Mouse (Mus musculus): Measurements from ENCODE around the gene Adad1. TPM values are rescaled to one million over a fixed set of nuclear protein-coding genes. Genes with fewer than 3 reads are reported as not detected.

The Adad1 gene
- polyA plus RNA-seq, 1 experiment from 2014 or later = 0.71 TPM

DNA sequence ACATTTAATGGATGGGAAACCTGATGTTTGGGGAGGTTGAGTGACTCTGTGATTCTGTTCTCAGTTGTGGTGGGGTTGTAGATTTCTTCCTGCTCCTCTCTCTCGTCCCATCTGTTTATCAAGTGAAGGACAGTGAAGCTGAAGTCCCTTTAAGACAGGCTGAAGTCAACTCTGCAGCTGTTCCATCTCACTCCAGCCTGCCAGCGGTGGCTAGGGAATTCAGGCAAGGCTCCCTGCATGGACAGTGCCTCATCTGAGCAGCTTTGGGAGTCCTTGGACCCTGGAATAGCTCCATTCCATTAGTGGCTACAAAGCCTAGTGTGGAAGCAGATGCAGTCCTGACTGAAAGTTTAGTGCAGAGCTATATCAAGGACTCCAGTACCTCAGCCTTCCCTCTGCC lies 65.7 kb downstream of the Adad1 start:
- no peaks in the 10 kb centered on the region for H3K9me3 ChIP-seq (replicated peaks; ENCODE audit: control insufficient read depth, low read length)
- H3K9ac ChIP-seq (ENCODE audit: low read length) = no peak overlapping the region
- H3K4me2 ChIP-seq (ENCODE audit: low read depth, low read length) = no peak overlapping the region
- 34% methylated on average over 2 of the region's 2 CpGs for WGBS
- H3K4me1 ChIP-seq (ENCODE audit: control insufficient read depth, insufficient read depth, low read length) = no peaks in the 10 kb centered on the region
- no peak for ATAC-seq (ENCODE audit: insufficient read depth, low FRiP score)
- no peaks in the 10 kb centered on the region for H3K27me3 ChIP-seq (ENCODE audit: control insufficient read depth, insufficient read depth, low read length)
- no peak overlapping the region for H3K27ac ChIP-seq (ENCODE audit: low read length)
- H3K36me3 ChIP-seq (ENCODE audit: control insufficient read depth, insufficient read depth, low read length) = no peaks in the 10 kb centered on the region
- H3K4me3 ChIP-seq (replicated peaks; ENCODE audit: low read length) = no peak overlapping the region

DNA sequence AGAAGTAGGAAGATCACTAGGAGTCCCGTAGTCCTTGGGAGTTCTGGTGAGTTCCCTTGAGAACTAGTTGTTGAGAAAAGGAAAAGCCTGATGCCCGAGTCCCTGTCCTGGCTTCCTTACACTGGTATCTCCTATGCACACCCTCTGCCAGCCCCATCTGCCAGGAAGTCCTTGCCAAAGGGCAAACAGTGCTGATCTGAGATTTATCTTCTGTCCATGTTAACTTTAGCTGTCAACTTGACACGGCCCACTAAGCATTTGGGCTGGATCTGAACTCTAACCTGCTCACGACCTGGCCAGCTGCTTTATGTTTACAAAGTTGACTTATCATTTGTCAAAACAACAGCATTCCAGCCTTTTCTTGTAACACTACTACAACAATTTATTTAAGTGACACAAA lies 73.9 kb downstream of the Adad1 start:
- 24% methylated on average over 4 of the region's 4 CpGs for WGBS

DNA sequence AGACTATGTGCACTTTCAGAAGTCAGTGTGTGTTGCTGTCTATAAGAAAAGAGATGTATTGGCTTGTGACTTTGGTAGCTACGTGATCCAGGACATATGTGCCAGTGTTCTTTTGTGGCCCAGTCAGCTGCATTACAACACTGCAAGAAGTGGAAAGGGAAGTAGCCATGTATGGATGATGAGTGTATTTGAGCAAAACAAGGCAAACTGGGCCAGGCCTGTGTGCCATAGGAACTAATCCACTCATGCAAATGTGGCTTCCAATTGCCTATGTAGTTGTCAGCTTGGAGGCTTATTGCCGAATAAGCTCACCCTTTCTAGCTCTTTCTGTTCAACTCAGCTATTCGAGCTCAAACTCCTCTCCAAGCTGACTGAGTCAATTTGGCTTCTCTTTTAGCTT lies 75.9 kb downstream of the Adad1 start:
- Histone ChIP-seq H3K4me1 (ENCODE audit: control insufficient read depth, insufficient read depth, low read length) (no peaks in the 10 kb centered on the region), H3K36me3 (ENCODE audit: control insufficient read depth, insufficient read depth, low read length) (no peaks in the 10 kb centered on the region), H3K27ac (ENCODE audit: low read length) (no peak overlapping the region), H3K4me3 (replicated peaks; ENCODE audit: low read length) (no peak overlapping the region), H3K9ac (ENCODE audit: low read length) (no peak overlapping the region), H3K4me2 (ENCODE audit: low read depth, low read length) (no peak overlapping the region), H3K9me3 (replicated peaks; ENCODE audit: control insufficient read depth, low read length) (no peaks in the 10 kb centered on the region), H3K27me3 (ENCODE audit: control insufficient read depth, insufficient read depth, low read length) (no peaks in the 10 kb centered on the region)
- no peak for ATAC-seq (ENCODE audit: insufficient read depth, low FRiP score)
- 80% methylated on average over 3 of the region's 3 CpGs for WGBS

More for the DNA sequence above, 73.9 kb downstream of the Adad1 start:
- H3K4me2 ChIP-seq (ENCODE audit: low read depth, low read length) = no peak overlapping the region
- no peak overlapping the region for H3K27ac ChIP-seq (ENCODE audit: low read length)
- no peak for ATAC-seq (ENCODE audit: insufficient read depth, low FRiP score)
- H3K9me3 ChIP-seq (replicated peaks; ENCODE audit: control insufficient read depth, low read length) = no peaks in the 10 kb centered on the region
- no peak overlapping the region for H3K9ac ChIP-seq (ENCODE audit: low read length)
- H3K4me3 ChIP-seq (replicated peaks; ENCODE audit: low read length) = no peak overlapping the region
- no peaks in the 10 kb centered on the region for H3K36me3 ChIP-seq (ENCODE audit: control insufficient read depth, insufficient read depth, low read length)
- H3K4me1 ChIP-seq (ENCODE audit: control insufficient read depth, insufficient read depth, low read length) = no peaks in the 10 kb centered on the region
- no peaks in the 10 kb centered on the region for H3K27me3 ChIP-seq (ENCODE audit: control insufficient read depth, insufficient read depth, low read length)

- no peaks in the 10 kb centered on the region for H3K9me3 ChIP-seq (replicated peaks; ENCODE audit: control insufficient read depth, low read length)
- no peak for ATAC-seq (ENCODE audit: insufficient read depth, low FRiP score)
- no peaks in the 10 kb centered on the region for H3K36me3 ChIP-seq (ENCODE audit: control insufficient read depth, insufficient read depth, low read length)
- no peaks in the 10 kb centered on the region for H3K4me1 ChIP-seq (ENCODE audit: control insufficient read depth, insufficient read depth, low read length)
- no peak overlapping the region for H3K4me2 ChIP-seq (ENCODE audit: low read depth, low read length)
- no peak overlapping the region for H3K27ac ChIP-seq (ENCODE audit: low read length)
- 84% methylated on average over 6 of the region's 6 CpGs for WGBS
- H3K9ac ChIP-seq (ENCODE audit: low read length) = no peak overlapping the region
- H3K4me3 ChIP-seq (replicated peaks; ENCODE audit: low read length) = no peak overlapping the region
- H3K27me3 ChIP-seq (ENCODE audit: control insufficient read depth, insufficient read depth, low read length) = no peaks in the 10 kb centered on the region
Observed at GRCm38 (mm10) chr3:37140168-37140906, 77.0 kb downstream of the Adad1 start.

- WGBS = 87% methylated on average over 2 of the region's 2 CpGs
Observed at GRCm38 (mm10) chr3:37141827-37142226, 78.5 kb downstream of the Adad1 start.

DNA sequence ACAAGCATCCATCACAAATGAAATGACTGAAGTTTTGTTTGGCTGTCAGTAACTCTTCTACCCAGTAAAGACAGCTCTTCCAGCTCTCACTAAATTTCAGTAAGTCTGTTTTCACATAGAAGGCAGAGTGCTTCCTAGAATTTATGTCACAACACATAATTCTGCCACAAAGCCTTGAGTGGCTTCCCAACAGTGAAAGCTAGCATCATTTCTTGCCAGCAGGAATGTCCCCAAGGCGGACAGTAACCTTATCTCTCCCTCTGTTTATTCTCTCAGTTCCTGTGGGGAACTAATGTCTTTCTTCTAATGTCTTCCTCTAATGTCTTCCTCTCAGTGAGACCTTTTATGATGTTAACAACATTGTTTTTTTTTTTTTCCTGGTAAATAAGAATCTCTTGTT lies 81.7 kb downstream of the Adad1 start:
- Histone ChIP-seq H3K36me3 (ENCODE audit: control insufficient read depth, insufficient read depth, low read length) (no peaks in the 10 kb centered on the region), H3K4me1 (ENCODE audit: control insufficient read depth, insufficient read depth, low read length) (no peaks in the 10 kb centered on the region), H3K27ac (ENCODE audit: low read length) (no peak overlapping the region), H3K4me3 (replicated peaks; ENCODE audit: low read length) (no peak overlapping the region), H3K4me2 (ENCODE audit: low read depth, low read length) (no peak overlapping the region), H3K27me3 (ENCODE audit: control insufficient read depth, insufficient read depth, low read length) (no peaks in the 10 kb centered on the region), H3K9me3 (replicated peaks; ENCODE audit: control insufficient read depth, low read length) (no peaks in the 10 kb centered on the region), H3K9ac (ENCODE audit: low read length) (no peak overlapping the region)
- 31% methylated on average over 1 of the region's 1 CpGs for WGBS
- no peak for ATAC-seq (ENCODE audit: insufficient read depth, low FRiP score)

More at GRCm38 (mm10) chr3:37141827-37142226, 78.5 kb downstream of the Adad1 start:
- Histone ChIP-seq H3K4me3 (replicated peaks; ENCODE audit: low read length) (no peak overlapping the region), H3K9me3 (replicated peaks; ENCODE audit: control insufficient read depth, low read length) (no peaks in the 10 kb centered on the region), H3K36me3 (ENCODE audit: control insufficient read depth, insufficient read depth, low read length) (no peaks in the 10 kb centered on the region), H3K27me3 (ENCODE audit: control insufficient read depth, insufficient read depth, low read length) (no peaks in the 10 kb centered on the region), H3K4me2 (ENCODE audit: low read depth, low read length) (no peak overlapping the region), H3K4me1 (ENCODE audit: control insufficient read depth, insufficient read depth, low read length) (no peaks in the 10 kb centered on the region), H3K27ac (ENCODE audit: low read length) (no peak overlapping the region), H3K9ac (ENCODE audit: low read length) (no peak overlapping the region)
- no peak for ATAC-seq (ENCODE audit: insufficient read depth, low FRiP score)

DNA sequence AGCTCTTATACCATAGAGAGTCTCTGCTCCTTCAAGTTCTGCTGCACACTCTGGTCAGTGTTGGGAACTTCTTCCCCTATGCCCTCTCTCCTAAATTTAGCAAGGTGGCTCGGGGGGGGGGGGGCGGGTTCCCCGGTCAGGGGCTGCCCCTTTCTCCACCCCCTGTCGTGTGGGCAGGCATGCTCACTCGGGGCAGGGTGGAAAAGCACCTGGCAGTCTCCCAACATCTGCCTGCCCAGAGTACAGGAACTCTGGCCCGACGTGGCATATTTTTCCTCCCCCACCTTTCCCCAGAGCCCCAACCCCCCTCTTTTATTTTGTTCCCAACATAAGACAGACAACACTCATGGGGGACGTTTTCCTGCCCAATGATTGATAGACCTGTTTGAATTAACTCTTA lies 83.1 kb downstream of the Adad1 start:
- no peak for ATAC-seq (ENCODE audit: insufficient read depth, low FRiP score)
- H3K27ac ChIP-seq (ENCODE audit: low read length) = no peak overlapping the region
- no peaks in the 10 kb centered on the region for H3K27me3 ChIP-seq (ENCODE audit: control insufficient read depth, insufficient read depth, low read length)
- no peaks in the 10 kb centered on the region for H3K4me1 ChIP-seq (ENCODE audit: control insufficient read depth, insufficient read depth, low read length)
- no peaks in the 10 kb centered on the region for H3K9me3 ChIP-seq (replicated peaks; ENCODE audit: control insufficient read depth, low read length)
- H3K4me2 ChIP-seq (ENCODE audit: low read depth, low read length) = no peak overlapping the region
- no peak overlapping the region for H3K4me3 ChIP-seq (replicated peaks; ENCODE audit: low read length)
- H3K36me3 ChIP-seq (ENCODE audit: control insufficient read depth, insufficient read depth, low read length) = no peaks in the 10 kb centered on the region
- WGBS = 24% methylated on average over 8 of the region's 8 CpGs
- H3K9ac ChIP-seq (ENCODE audit: low read length) = no peak overlapping the region

GRCm38 (mm10) chr3:37146810-37147209 lies 83.5 kb downstream of the Adad1 start:
- Histone ChIP-seq H3K4me2 (ENCODE audit: low read depth, low read length) (no peak overlapping the region), H3K4me3 (replicated peaks; ENCODE audit: low read length) (no peak overlapping the region), H3K27me3 (ENCODE audit: control insufficient read depth, insufficient read depth, low read length) (no peaks in the 10 kb centered on the region), H3K4me1 (ENCODE audit: control insufficient read depth, insufficient read depth, low read length) (no peaks in the 10 kb centered on the region), H3K9ac (ENCODE audit: low read length) (no peak overlapping the region), H3K36me3 (ENCODE audit: control insufficient read depth, insufficient read depth, low read length) (no peaks in the 10 kb centered on the region), H3K9me3 (replicated peaks; ENCODE audit: control insufficient read depth, low read length) (no peaks in the 10 kb centered on the region), H3K27ac (ENCODE audit: low read length) (no peak overlapping the region)
- WGBS = 77% methylated on average over 7 of the region's 7 CpGs
- no peak for ATAC-seq (ENCODE audit: insufficient read depth, low FRiP score)

DNA sequence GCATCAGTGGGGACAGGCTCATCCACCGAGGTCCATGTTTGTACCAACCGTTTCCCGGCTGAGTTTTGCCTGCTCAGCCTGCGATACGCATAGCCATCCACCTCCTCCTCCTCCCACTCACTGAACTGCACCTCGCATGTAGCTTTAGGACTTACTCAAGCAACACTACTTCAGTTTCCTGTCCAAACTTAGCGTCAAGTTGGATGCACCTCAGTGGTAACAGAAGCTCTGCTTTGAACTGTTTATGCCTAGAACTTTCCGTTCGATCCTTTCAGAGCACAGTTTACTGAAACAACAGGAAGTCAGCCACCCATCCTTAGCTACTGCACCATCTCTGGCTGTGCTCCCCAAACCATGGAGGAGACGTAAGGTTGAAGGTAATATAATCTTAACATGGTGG lies 88.9 kb downstream of the Adad1 start:
- Histone ChIP-seq H3K9ac (ENCODE audit: low read length) (no peak overlapping the region), H3K27ac (ENCODE audit: low read length) (no peak overlapping the region), H3K9me3 (replicated peaks; ENCODE audit: control insufficient read depth, low read length) (no peaks in the 10 kb centered on the region), H3K36me3 (ENCODE audit: control insufficient read depth, insufficient read depth, low read length) (no peaks in the 10 kb centered on the region), H3K4me3 (replicated peaks; ENCODE audit: low read length) (no peak overlapping the region), H3K4me1 (ENCODE audit: control insufficient read depth, insufficient read depth, low read length) (no peaks in the 10 kb centered on the region), H3K27me3 (ENCODE audit: control insufficient read depth, insufficient read depth, low read length) (no peaks in the 10 kb centered on the region), H3K4me2 (ENCODE audit: low read depth, low read length) (no peak overlapping the region)
- WGBS = 75% methylated on average over 10 of the region's 10 CpGs
- no peak for ATAC-seq (ENCODE audit: insufficient read depth, low FRiP score)
